Mouse (Mus musculus) forebrain, embryonic 16.5 days (tissue): ENCODE measurements around the gene Kcnk13. TPM values are rescaled to one million over a fixed set of nuclear protein-coding genes. Genes with fewer than 3 reads are reported as not detected.

Experiments used
- ATAC-seq: fragments of 200-750 bp; cut with Nextera tagmentation; 2 replicates; pipeline ENCODE4 v1.8.0; 2017; ENCODE audit warnings: mild to moderate bottlenecking, moderate library complexity
- H3K27ac ChIP-seq: fragments of 300-500 bp; sonication (generic); 2 replicates; pipeline ENCODE4 v1.5.1; 2014; ENCODE audit warnings: low read length, control low read depth
- H3K27me3 ChIP-seq: fragments of 300-500 bp; sonication (generic); replicated peaks from 2 replicates; pipeline ENCODE4 v1.6.1; 2014; ENCODE audit warnings: low read length; ENCODE audit not compliant: control insufficient read depth, insufficient read depth
- H3K36me3 ChIP-seq: fragments of 300-500 bp; sonication (generic); 2 replicates; pipeline ENCODE4 v1.6.1; 2014; ENCODE audit not compliant: control insufficient read depth, insufficient read depth
- H3K4me1 ChIP-seq: fragments of 300-500 bp; sonication (generic); replicated peaks from 2 replicates; pipeline ENCODE4 v1.6.1; 2014; ENCODE audit warnings: low read length; ENCODE audit not compliant: control insufficient read depth, insufficient read depth
- H3K4me2 ChIP-seq: fragments of 300-500 bp; sonication (generic); 2 replicates; pipeline ENCODE4 v1.6.1; 2014; ENCODE audit warnings: mild to moderate bottlenecking, low read length, control low read depth
- H3K4me3 ChIP-seq: fragments of 300-500 bp; sonication (generic); replicated peaks from 2 replicates; pipeline ENCODE4 v1.5.1; 2014; ENCODE audit warnings: mild to moderate bottlenecking, low read length, control low read depth
- H3K9ac ChIP-seq: fragments of 300-500 bp; sonication (generic); replicated peaks from 2 replicates; pipeline ENCODE4 v1.6.1; 2014; ENCODE audit warnings: low read depth, low read length, control low read depth
- H3K9me3 ChIP-seq: fragments of 300-500 bp; sonication (generic); 2 replicates; pipeline ENCODE4 v1.6.1; 2016; ENCODE audit warnings: low read length; ENCODE audit not compliant: control insufficient read depth
- WGBS: fragments of 180-500 bp; shearing (Covaris S2); extraction: QIAGEN DNeasy Blood & Tissue Kit; methylation state at CpG from one replicate; pipeline ENCODE4 v1.1.7; 2014; 5-methylcytosine and 5-hydroxymethylcytosine counted together
- polyA plus RNA-seq: library from polyadenylated mRNA; unstranded; fragments of >200 nt; fragmentation: Nextera tagmentation; extraction: Ambion mirVana; gene quantifications from 2 replicates; pipeline ENCODE4 v1.2.1, GENCODE M21; 2015

Gene Kcnk13
- polyA plus RNA-seq, 1 experiment from 2014 or later = 0.90 TPM

DNA sequence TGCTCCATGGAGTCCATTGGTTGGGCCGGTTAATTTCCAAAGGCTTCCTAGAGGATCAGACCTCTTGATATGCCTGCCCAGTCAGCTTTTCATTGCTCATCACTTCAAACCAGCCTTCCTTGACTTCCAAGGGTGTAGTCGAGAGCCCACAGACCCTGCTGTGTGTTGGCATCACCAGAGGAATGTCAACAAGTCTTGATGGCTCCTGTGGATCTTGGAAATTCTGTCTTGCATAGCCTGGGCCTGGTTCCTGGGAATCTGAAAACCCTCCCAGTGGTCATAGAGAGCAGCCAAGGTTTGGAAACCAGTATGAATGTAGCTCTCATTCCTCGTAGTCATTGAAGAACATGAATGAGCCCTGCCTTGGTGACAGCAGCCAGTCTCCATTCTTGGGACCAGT lies 36.9 kb downstream of the Kcnk13 start:
- Histone ChIP-seq H3K27ac (no peak overlapping the region), H3K9me3 (no peaks in the 10 kb centered on the region), H3K9ac (no peak overlapping the region), H3K27me3 (no peaks in the 10 kb centered on the region), H3K4me3 (no peak overlapping the region), H3K4me1 (peaks cover 7% of the 10 kb centered on the region), H3K36me3 (no peaks in the 10 kb centered on the region), H3K4me2 (no peak overlapping the region)
- ATAC-seq = no peak
- 93% methylated on average over 3 of the region's 3 CpGs for WGBS

GRCm38 (mm10) chr12:100001910-100002309 lies 37.6 kb downstream of the Kcnk13 start:
- Histone ChIP-seq H3K27ac (no peak overlapping the region), H3K4me2 (no peak overlapping the region), H3K9ac (no peak overlapping the region), H3K4me1 (peaks cover 7% of the 10 kb centered on the region), H3K36me3 (no peaks in the 10 kb centered on the region), H3K27me3 (no peaks in the 10 kb centered on the region), H3K4me3 (no peak overlapping the region), H3K9me3 (no peaks in the 10 kb centered on the region)
- ATAC-seq = no peak
- 83% methylated on average over 3 of the region's 3 CpGs for WGBS

DNA sequence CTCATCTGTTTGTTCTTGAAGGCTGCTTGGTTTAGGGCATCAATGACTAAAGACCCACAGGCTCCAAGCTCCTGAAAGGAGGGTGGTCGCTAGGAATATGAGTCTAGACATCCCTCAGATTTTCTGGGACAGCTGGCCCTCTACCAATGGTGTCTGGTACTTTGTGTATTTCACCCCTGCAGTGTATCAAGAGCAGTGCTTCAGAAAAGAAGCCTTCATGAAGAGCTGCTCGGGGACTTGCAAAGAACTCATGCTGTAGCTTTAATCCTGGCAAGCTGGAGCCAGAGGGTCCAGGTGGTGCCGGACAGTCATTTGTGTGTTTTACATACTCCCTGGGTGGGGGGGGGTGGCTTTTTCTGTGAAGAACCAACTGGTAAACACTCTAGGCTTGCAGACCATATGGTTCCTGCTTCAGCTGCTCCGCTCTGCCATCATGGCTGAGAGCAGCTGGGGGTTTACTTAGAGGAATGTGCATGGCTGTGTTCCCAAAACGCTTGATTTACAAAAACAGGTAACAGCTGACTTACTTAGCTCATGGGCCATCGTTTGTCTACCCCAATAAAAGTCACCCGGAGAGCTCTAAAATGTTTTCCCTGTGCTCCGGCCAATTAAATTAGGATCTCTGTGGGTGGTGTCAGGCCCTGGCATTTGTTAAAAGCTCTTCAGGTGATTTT lies 38.8 kb downstream of the Kcnk13 start:
- no peak overlapping the region for H3K4me3 ChIP-seq
- peak; percentile 88 for ATAC-seq
- H3K4me1 ChIP-seq = peaks cover 7% of the 10 kb centered on the region
- H3K9ac ChIP-seq = no peak overlapping the region
- 10% methylated on average over 8 of the region's 8 CpGs for WGBS
- H3K9me3 ChIP-seq = no peaks in the 10 kb centered on the region
- no peak overlapping the region for H3K4me2 ChIP-seq
- no peak overlapping the region for H3K27ac ChIP-seq
- no peaks in the 10 kb centered on the region for H3K36me3 ChIP-seq
- H3K27me3 ChIP-seq = no peaks in the 10 kb centered on the region

DNA sequence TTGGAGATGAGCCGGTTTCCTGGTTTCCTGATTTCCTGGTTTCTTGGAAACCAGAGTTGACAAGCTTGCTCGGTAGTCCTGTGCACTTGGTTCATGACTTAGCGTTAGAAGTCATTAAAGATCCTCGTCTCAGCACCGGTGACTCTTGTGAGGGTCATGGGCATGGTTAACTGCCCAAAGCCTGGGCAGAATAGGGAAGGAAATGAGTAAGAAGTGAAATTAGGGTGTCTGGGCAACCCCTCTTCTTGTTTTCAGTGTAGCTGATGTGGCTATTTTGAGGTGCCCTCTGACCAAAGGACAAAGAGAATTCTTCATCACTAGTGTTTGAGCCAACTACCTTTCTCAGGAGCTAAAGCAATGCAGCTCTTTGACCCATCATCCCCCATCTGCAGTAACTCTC lies 41.0 kb downstream of the Kcnk13 start:
- Histone ChIP-seq H3K4me3 (no peak overlapping the region), H3K4me2 (no peak overlapping the region), H3K9me3 (no peaks in the 10 kb centered on the region), H3K36me3 (no peaks in the 10 kb centered on the region), H3K4me1 (peaks cover 7% of the 10 kb centered on the region), H3K27ac (no peak overlapping the region), H3K9ac (no peak overlapping the region), H3K27me3 (no peaks in the 10 kb centered on the region)
- 97% methylated on average over 5 of the region's 5 CpGs for WGBS
- no peak for ATAC-seq

- no peak overlapping the region for H3K4me3 ChIP-seq
- H3K27ac ChIP-seq = no peak overlapping the region
- no peak for ATAC-seq
- H3K36me3 ChIP-seq = no peaks in the 10 kb centered on the region
- WGBS = 84% methylated on average over 2 of the region's 2 CpGs
- no peaks in the 10 kb centered on the region for H3K9me3 ChIP-seq
- no peak overlapping the region for H3K9ac ChIP-seq
- H3K4me1 ChIP-seq = peaks cover 7% of the 10 kb centered on the region
- no peak overlapping the region for H3K4me2 ChIP-seq
- no peaks in the 10 kb centered on the region for H3K27me3 ChIP-seq
Measured at GRCm38 (mm10) chr12:100006681-100007080, 42.4 kb downstream of the Kcnk13 start.

- ATAC-seq = no peak
- H3K27me3 ChIP-seq = no peaks in the 10 kb centered on the region
- H3K27ac ChIP-seq = no peak overlapping the region
- H3K4me1 ChIP-seq = no peaks in the 10 kb centered on the region
- H3K4me2 ChIP-seq = no peak overlapping the region
- H3K9me3 ChIP-seq = no peaks in the 10 kb centered on the region
- H3K36me3 ChIP-seq = no peaks in the 10 kb centered on the region
- H3K4me3 ChIP-seq = no peak overlapping the region
- H3K9ac ChIP-seq = no peak overlapping the region
- WGBS = 97% methylated on average over 3 of the region's 3 CpGs
Measured at GRCm38 (mm10) chr12:100012839-100013238, 48.5 kb downstream of the Kcnk13 start.

DNA sequence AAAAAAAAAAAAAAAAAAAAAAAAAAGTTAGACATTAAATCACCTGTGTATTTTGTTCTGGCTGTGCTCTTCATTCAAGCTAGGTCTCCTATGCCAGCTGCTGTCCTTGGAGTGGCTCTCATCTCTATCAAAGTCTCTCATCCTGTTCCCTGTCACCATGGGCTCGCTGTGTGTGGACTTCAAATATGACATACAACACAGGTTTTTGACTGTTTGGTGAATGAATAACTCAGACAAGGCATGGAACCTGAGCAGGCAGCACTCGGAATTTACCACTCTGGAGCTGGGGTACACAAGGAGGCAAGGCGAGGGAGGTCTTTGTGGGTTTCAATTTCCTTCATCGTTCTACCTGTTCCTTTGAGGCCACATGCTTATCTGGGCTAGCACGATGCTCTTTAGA lies 50.8 kb downstream of the Kcnk13 start:
- no peak overlapping the region for H3K4me2 ChIP-seq
- no peaks in the 10 kb centered on the region for H3K36me3 ChIP-seq
- H3K4me1 ChIP-seq = no peaks in the 10 kb centered on the region
- whole genome bisulfite sequencing = 94% methylated on average over 5 of the region's 5 CpGs
- H3K9me3 ChIP-seq = no peaks in the 10 kb centered on the region
- H3K9ac ChIP-seq = no peak overlapping the region
- H3K27ac ChIP-seq = no peak overlapping the region
- no peak for ATAC-seq
- H3K4me3 ChIP-seq = no peak overlapping the region
- no peaks in the 10 kb centered on the region for H3K27me3 ChIP-seq

DNA sequence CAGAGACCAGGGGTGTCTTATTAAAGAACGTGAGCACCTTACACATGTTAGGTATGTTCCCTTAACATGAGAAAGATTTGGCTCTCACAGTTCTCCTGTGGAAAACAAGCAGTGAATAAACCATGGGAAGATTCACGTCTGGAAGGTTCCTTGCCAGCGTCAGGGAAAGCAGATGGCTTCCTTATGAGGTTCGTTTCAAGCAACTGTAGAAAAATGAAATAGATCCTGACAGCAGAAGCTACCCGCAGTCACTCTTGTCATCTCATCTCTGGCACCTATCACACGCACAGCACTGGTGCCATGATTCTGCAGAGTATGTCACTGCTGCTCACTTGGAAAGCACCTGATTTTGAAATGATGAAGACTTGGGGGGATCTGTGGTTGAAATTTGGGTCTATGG lies 53.4 kb downstream of the Kcnk13 start:
- H3K27me3 ChIP-seq = no peaks in the 10 kb centered on the region
- no peaks in the 10 kb centered on the region for H3K4me1 ChIP-seq
- H3K9ac ChIP-seq = no peak overlapping the region
- no peaks in the 10 kb centered on the region for H3K9me3 ChIP-seq
- no peak overlapping the region for H3K4me2 ChIP-seq
- no peaks in the 10 kb centered on the region for H3K36me3 ChIP-seq
- H3K4me3 ChIP-seq = no peak overlapping the region
- H3K27ac ChIP-seq = no peak overlapping the region
- ATAC-seq = peak; percentile 65
- WGBS = 69% methylated on average over 6 of the region's 6 CpGs

DNA sequence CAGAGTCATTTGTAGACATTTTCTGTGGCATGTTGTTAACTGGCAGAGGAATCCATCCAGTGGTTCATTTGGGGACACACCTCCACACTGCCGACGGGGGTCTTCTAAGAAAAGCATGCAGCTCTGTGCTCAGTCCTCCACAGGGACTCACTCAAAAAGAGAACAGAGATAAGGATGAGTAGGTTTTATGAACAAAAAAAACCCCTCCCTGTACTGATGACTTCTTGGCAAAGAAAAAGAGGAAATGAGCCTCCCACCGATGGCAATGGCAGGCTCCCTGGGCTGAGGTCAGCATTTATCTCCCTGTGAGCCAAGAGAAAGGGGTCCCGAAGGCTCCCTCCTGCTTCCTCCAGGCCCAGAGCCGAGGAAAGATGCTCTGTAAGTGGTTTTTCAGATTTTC lies 58.2 kb downstream of the Kcnk13 start:
- H3K4me3 ChIP-seq = no peak overlapping the region
- H3K9me3 ChIP-seq = no peaks in the 10 kb centered on the region
- no peak overlapping the region for H3K27ac ChIP-seq
- peaks cover 7% of the 10 kb centered on the region for H3K4me1 ChIP-seq
- 81% methylated on average over 5 of the region's 5 CpGs for WGBS
- H3K4me2 ChIP-seq = no peak overlapping the region
- no peaks in the 10 kb centered on the region for H3K27me3 ChIP-seq
- no peak for ATAC-seq
- no peaks in the 10 kb centered on the region for H3K36me3 ChIP-seq
- no peak overlapping the region for H3K9ac ChIP-seq

- Histone ChIP-seq H3K27ac (no peak overlapping the region), H3K9ac (no peak overlapping the region), H3K9me3 (no peaks in the 10 kb centered on the region), H3K27me3 (no peaks in the 10 kb centered on the region), H3K4me3 (no peak overlapping the region), H3K4me1 (peaks cover 7% of the 10 kb centered on the region), H3K4me2 (no peak overlapping the region), H3K36me3 (no peaks in the 10 kb centered on the region)
- no peak for ATAC-seq
- 75% methylated on average over 12 of the region's 12 CpGs for WGBS
Measured at GRCm38 (mm10) chr12:100023821-100024365, 59.6 kb downstream of the Kcnk13 start.
